Mouse (Mus musculus): Measurements from ENCODE around the gene Med16. TPM values are rescaled to one million over a fixed set of nuclear protein-coding genes. Genes with fewer than 3 reads are reported as not detected.

The Med16 gene
- polyA plus RNA-seq (2014; fragmentation: Illumina TruSeq; extraction: RNeasy Lipid Tissue Mini Kit (QIAGEN cat#74804); ENCODE audit: low read depth, low replicate concordance), result 0.19 TPM

GRCm38 (mm10) chr10:79908167-79909091 lies at the start of gene Med16:
TSS of gene Med16 (minus strand) at chr10:79908923.

GRCm38 (mm10) chr10:79926491-79927323 lies 18.0 kb upstream of the Med16 start, which contains the start of gene Arid3a:
TSS of gene Arid3a (plus strand) at chr10:79927043.

GRCm38 (mm10) chr10:79920958-79921535 lies 12.3 kb upstream of the Med16 start, which contains the start of gene R3hdm4:
TSS of gene R3hdm4 (minus strand) at chr10:79921208.

GRCm38 (mm10) chr10:79916808-79917531 lies 8.2 kb upstream of the Med16 start, which contains the start of gene Kiss1r:
TSS of gene Kiss1r (plus strand) at chr10:79916971.

GRCm38 (mm10) chr10:79910556-79910955 lies 1.8 kb upstream of the Med16 start, which contains the start of gene Gm26602:
TSS of gene Gm26602 (plus strand) at chr10:79910856.

GRCm38 (mm10) chr10:79890670-79891069 lies 18.1 kb downstream of the Med16 start, which contains the start of gene Cfd:
TSS of gene Cfd (plus strand) at chr10:79890853.

GRCm38 (mm10) chr10:79886054-79886453 lies 22.7 kb downstream of the Med16 start, which contains the start of gene Elane:
TSS of gene Elane (plus strand) at chr10:79886247.

GRCm38 (mm10) chr10:79874290-79874862 lies 34.3 kb downstream of the Med16 start, which contains the start of the genes Prtn3 and Plppr3:
TSS of gene Prtn3 (plus strand) at chr10:79874476.
TSS of gene Plppr3 (minus strand) at chr10:79874634.

GRCm38 (mm10) chr10:79853860-79854795 lies 54.6 kb downstream of the Med16 start, which contains the start of gene Ptbp1:
TSS of gene Ptbp1 (plus strand) at chr10:79854427.

Other genes starting within 250 kb of the Med16 start
- not detected for gene Madcam1, start 244.4 kb downstream of the Med16 start, polyA plus RNA-seq (2014; fragmentation: Illumina TruSeq; extraction: RNeasy Lipid Tissue Mini Kit (QIAGEN cat#74804); ENCODE audit: low read depth, low replicate concordance)
- gene Tpgs1, start 239.6 kb downstream of the Med16 start, polyA plus RNA-seq (2014; fragmentation: Illumina TruSeq; extraction: RNeasy Lipid Tissue Mini Kit (QIAGEN cat#74804); ENCODE audit: low read depth, low replicate concordance), result not detected
- gene Cdc34, start 226.7 kb downstream of the Med16 start, polyA plus RNA-seq (2014; fragmentation: Illumina TruSeq; extraction: RNeasy Lipid Tissue Mini Kit (QIAGEN cat#74804); ENCODE audit: low read depth, low replicate concordance), result not detected
- not detected for gene Gzmm, start 219.9 kb downstream of the Med16 start, polyA plus RNA-seq (2014; fragmentation: Illumina TruSeq; extraction: RNeasy Lipid Tissue Mini Kit (QIAGEN cat#74804); ENCODE audit: low read depth, low replicate concordance)
- gene Bsg, start 204.4 kb downstream of the Med16 start, polyA plus RNA-seq (2014; fragmentation: Illumina TruSeq; extraction: RNeasy Lipid Tissue Mini Kit (QIAGEN cat#74804); ENCODE audit: low read depth, low replicate concordance), result 376 TPM
- gene Hcn2, start 192.3 kb downstream of the Med16 start, polyA plus RNA-seq (2014; fragmentation: Illumina TruSeq; extraction: RNeasy Lipid Tissue Mini Kit (QIAGEN cat#74804); ENCODE audit: low read depth, low replicate concordance), result 0.22 TPM
- 0.82 TPM for gene Polrmt, start 162.3 kb downstream of the Med16 start, polyA plus RNA-seq (2014; fragmentation: Illumina TruSeq; extraction: RNeasy Lipid Tissue Mini Kit (QIAGEN cat#74804); ENCODE audit: low read depth, low replicate concordance)
- gene Fgf22, start 153.8 kb downstream of the Med16 start, polyA plus RNA-seq (2014; fragmentation: Illumina TruSeq; extraction: RNeasy Lipid Tissue Mini Kit (QIAGEN cat#74804); ENCODE audit: low read depth, low replicate concordance), result not detected
- gene Rnf126, start 142.0 kb downstream of the Med16 start, polyA plus RNA-seq (2014; fragmentation: Illumina TruSeq; extraction: RNeasy Lipid Tissue Mini Kit (QIAGEN cat#74804); ENCODE audit: low read depth, low replicate concordance), result 0.73 TPM
- 2.5 TPM for gene Fstl3, start 131.7 kb downstream of the Med16 start, polyA plus RNA-seq (2014; fragmentation: Illumina TruSeq; extraction: RNeasy Lipid Tissue Mini Kit (QIAGEN cat#74804); ENCODE audit: low read depth, low replicate concordance)
- gene Prss57, start 118.0 kb downstream of the Med16 start, polyA plus RNA-seq (2014; fragmentation: Illumina TruSeq; extraction: RNeasy Lipid Tissue Mini Kit (QIAGEN cat#74804); ENCODE audit: low read depth, low replicate concordance), result not detected
- 0.69 TPM for gene Palm, start 115.4 kb downstream of the Med16 start, polyA plus RNA-seq (2014; fragmentation: Illumina TruSeq; extraction: RNeasy Lipid Tissue Mini Kit (QIAGEN cat#74804); ENCODE audit: low read depth, low replicate concordance)
- 12.8 TPM for gene Misp, start 87.9 kb downstream of the Med16 start, polyA plus RNA-seq (2014; fragmentation: Illumina TruSeq; extraction: RNeasy Lipid Tissue Mini Kit (QIAGEN cat#74804); ENCODE audit: low read depth, low replicate concordance)
- 91.3 TPM for gene Ptbp1, start 54.5 kb downstream of the Med16 start, polyA plus RNA-seq (2014; fragmentation: Illumina TruSeq; extraction: RNeasy Lipid Tissue Mini Kit (QIAGEN cat#74804); ENCODE audit: low read depth, low replicate concordance)
- not detected for gene Prtn3, start 34.4 kb downstream of the Med16 start, polyA plus RNA-seq (2014; fragmentation: Illumina TruSeq; extraction: RNeasy Lipid Tissue Mini Kit (QIAGEN cat#74804); ENCODE audit: low read depth, low replicate concordance)
- gene Plppr3, start 34.3 kb downstream of the Med16 start, polyA plus RNA-seq (2014; fragmentation: Illumina TruSeq; extraction: RNeasy Lipid Tissue Mini Kit (QIAGEN cat#74804); ENCODE audit: low read depth, low replicate concordance), result not detected
- not detected for gene Elane, start 22.7 kb downstream of the Med16 start, polyA plus RNA-seq (2014; fragmentation: Illumina TruSeq; extraction: RNeasy Lipid Tissue Mini Kit (QIAGEN cat#74804); ENCODE audit: low read depth, low replicate concordance)
- gene Cfd, start 18.1 kb downstream of the Med16 start, polyA plus RNA-seq (2014; fragmentation: Illumina TruSeq; extraction: RNeasy Lipid Tissue Mini Kit (QIAGEN cat#74804); ENCODE audit: low read depth, low replicate concordance), result 0.88 TPM
- gene Gm26602, start 1.9 kb upstream of the Med16 start, polyA plus RNA-seq (2014; fragmentation: Illumina TruSeq; extraction: RNeasy Lipid Tissue Mini Kit (QIAGEN cat#74804); ENCODE audit: low read depth, low replicate concordance), result not detected
- gene Kiss1r, start 8.0 kb upstream of the Med16 start, polyA plus RNA-seq (2014; fragmentation: Illumina TruSeq; extraction: RNeasy Lipid Tissue Mini Kit (QIAGEN cat#74804); ENCODE audit: low read depth, low replicate concordance), result 0.35 TPM
- 21.3 TPM for gene R3hdm4, start 12.3 kb upstream of the Med16 start, polyA plus RNA-seq (2014; fragmentation: Illumina TruSeq; extraction: RNeasy Lipid Tissue Mini Kit (QIAGEN cat#74804); ENCODE audit: low read depth, low replicate concordance)
- 2.5 TPM for gene Arid3a, start 18.1 kb upstream of the Med16 start, polyA plus RNA-seq (2014; fragmentation: Illumina TruSeq; extraction: RNeasy Lipid Tissue Mini Kit (QIAGEN cat#74804); ENCODE audit: low read depth, low replicate concordance)
- gene Wdr18, start 51.2 kb upstream of the Med16 start, polyA plus RNA-seq (2014; fragmentation: Illumina TruSeq; extraction: RNeasy Lipid Tissue Mini Kit (QIAGEN cat#74804); ENCODE audit: low read depth, low replicate concordance), result 0.79 TPM
- not detected for gene Grin3b, start 61.8 kb upstream of the Med16 start, polyA plus RNA-seq (2014; fragmentation: Illumina TruSeq; extraction: RNeasy Lipid Tissue Mini Kit (QIAGEN cat#74804); ENCODE audit: low read depth, low replicate concordance)
- gene Tmem259, start 75.4 kb upstream of the Med16 start, polyA plus RNA-seq (2014; fragmentation: Illumina TruSeq; extraction: RNeasy Lipid Tissue Mini Kit (QIAGEN cat#74804); ENCODE audit: low read depth, low replicate concordance), result 0.22 TPM
- gene Cnn2, start 79.7 kb upstream of the Med16 start, polyA plus RNA-seq (2014; fragmentation: Illumina TruSeq; extraction: RNeasy Lipid Tissue Mini Kit (QIAGEN cat#74804); ENCODE audit: low read depth, low replicate concordance), result 4.2 TPM
- gene Abca7, start 87.6 kb upstream of the Med16 start, polyA plus RNA-seq (2014; fragmentation: Illumina TruSeq; extraction: RNeasy Lipid Tissue Mini Kit (QIAGEN cat#74804); ENCODE audit: low read depth, low replicate concordance), result 0.41 TPM
- gene Arhgap45, start 107.7 kb upstream of the Med16 start, polyA plus RNA-seq (2014; fragmentation: Illumina TruSeq; extraction: RNeasy Lipid Tissue Mini Kit (QIAGEN cat#74804); ENCODE audit: low read depth, low replicate concordance), result not detected
- 0.63 TPM for gene Polr2e, start 130.9 kb upstream of the Med16 start, polyA plus RNA-seq (2014; fragmentation: Illumina TruSeq; extraction: RNeasy Lipid Tissue Mini Kit (QIAGEN cat#74804); ENCODE audit: low read depth, low replicate concordance)
- 21.4 TPM for gene Gpx4, start 138.2 kb upstream of the Med16 start, polyA plus RNA-seq (2014; fragmentation: Illumina TruSeq; extraction: RNeasy Lipid Tissue Mini Kit (QIAGEN cat#74804); ENCODE audit: low read depth, low replicate concordance)
- gene Sbno2, start 196.6 kb upstream of the Med16 start, polyA plus RNA-seq (2014; fragmentation: Illumina TruSeq; extraction: RNeasy Lipid Tissue Mini Kit (QIAGEN cat#74804); ENCODE audit: low read depth, low replicate concordance), result 1.6 TPM
- gene Stk11, start 206.9 kb upstream of the Med16 start, polyA plus RNA-seq (2014; fragmentation: Illumina TruSeq; extraction: RNeasy Lipid Tissue Mini Kit (QIAGEN cat#74804); ENCODE audit: low read depth, low replicate concordance), result 6.7 TPM
- gene Atp5d, start 229.7 kb upstream of the Med16 start, polyA plus RNA-seq (2014; fragmentation: Illumina TruSeq; extraction: RNeasy Lipid Tissue Mini Kit (QIAGEN cat#74804); ENCODE audit: low read depth, low replicate concordance), result 0.50 TPM
- gene Cbarp, start 231.9 kb upstream of the Med16 start, polyA plus RNA-seq (2014; fragmentation: Illumina TruSeq; extraction: RNeasy Lipid Tissue Mini Kit (QIAGEN cat#74804); ENCODE audit: low read depth, low replicate concordance), result not detected
- gene Midn, start 239.3 kb upstream of the Med16 start, polyA plus RNA-seq (2014; fragmentation: Illumina TruSeq; extraction: RNeasy Lipid Tissue Mini Kit (QIAGEN cat#74804); ENCODE audit: low read depth, low replicate concordance), result 13.1 TPM

Measured in sigmoid colon, adult 10 weeks (tissue).